Mouse (Mus musculus) forebrain, embryonic 14.5 days (tissue): ENCODE measurements around the gene Cacng3. TPM values are rescaled to one million over a fixed set of nuclear protein-coding genes. Genes with fewer than 3 reads are reported as not detected.

Experiments used
- ATAC-seq: fragments of 200-750 bp; cut with Nextera tagmentation; 2 replicates; pipeline ENCODE4 v1.8.0; 2017; ENCODE audit warnings: mild to moderate bottlenecking, moderate library complexity
- DNase-seq: peaks from one replicate; pipeline ENCODE4 v3.0.0-alpha.2; 2015; ENCODE audit warnings: low spot score
- H3K27ac ChIP-seq: fragments of 300-500 bp; sonication (generic); 2 replicates; pipeline ENCODE4 v1.5.1; 2014; ENCODE audit warnings: low read depth, mild to moderate bottlenecking, control low read depth, low read length, moderate library complexity
- H3K27me3 ChIP-seq: fragments of 300-500 bp; sonication (generic); replicated peaks from 2 replicates; pipeline ENCODE4 v1.6.1; 2014; ENCODE audit warnings: low read length, control low read depth, mixed read lengths; ENCODE audit not compliant: control insufficient read depth, insufficient read depth
- H3K36me3 ChIP-seq: fragments of 300-500 bp; sonication (generic); 2 replicates; pipeline ENCODE4 v1.6.1; 2014; ENCODE audit warnings: low read length, control low read depth; ENCODE audit not compliant: control insufficient read depth, insufficient read depth
- H3K4me1 ChIP-seq: fragments of 300-500 bp; sonication (generic); 2 replicates; pipeline ENCODE4 v1.6.1; 2014; ENCODE audit warnings: antibody characterized with exemption, low read length, control low read depth; ENCODE audit not compliant: control insufficient read depth, insufficient read depth
- H3K4me2 ChIP-seq: fragments of 300-500 bp; sonication (generic); 2 replicates; pipeline ENCODE4 v1.6.1; 2014; ENCODE audit warnings: mild to moderate bottlenecking, control low read depth, low read length
- H3K4me3 ChIP-seq: fragments of 300-500 bp; sonication (generic); 2 replicates; pipeline ENCODE4 v1.5.1; 2014; ENCODE audit warnings: low read depth, low read length, control low read depth
- H3K9ac ChIP-seq: fragments of 300-500 bp; sonication (generic); 2 replicates; pipeline ENCODE4 v1.6.1; 2014; ENCODE audit warnings: mild to moderate bottlenecking, low read length, control low read depth, moderate library complexity
- H3K9me3 ChIP-seq: fragments of 300-500 bp; sonication (generic); replicated peaks from 2 replicates; pipeline ENCODE4 v1.6.1; 2016; ENCODE audit warnings: low read length, control low read depth, mixed read lengths; ENCODE audit not compliant: control insufficient read depth
- WGBS: fragments of 180-500 bp; shearing (Covaris S2); extraction: QIAGEN DNeasy Blood & Tissue Kit; methylation state at CpG from one replicate; pipeline ENCODE4 v1.1.7; 2014; 5-methylcytosine and 5-hydroxymethylcytosine counted together
- polyA plus RNA-seq: library from polyadenylated mRNA; unstranded; fragments of >200 nt; fragmentation: Nextera tagmentation; extraction: Ambion mirVana; gene quantifications from 2 replicates; pipeline ENCODE4 v1.2.1, GENCODE M21; 2014

Cacng3 gene
- polyA plus RNA-seq, 1 experiment from 2014 or later: 5.1 TPM

DNA sequence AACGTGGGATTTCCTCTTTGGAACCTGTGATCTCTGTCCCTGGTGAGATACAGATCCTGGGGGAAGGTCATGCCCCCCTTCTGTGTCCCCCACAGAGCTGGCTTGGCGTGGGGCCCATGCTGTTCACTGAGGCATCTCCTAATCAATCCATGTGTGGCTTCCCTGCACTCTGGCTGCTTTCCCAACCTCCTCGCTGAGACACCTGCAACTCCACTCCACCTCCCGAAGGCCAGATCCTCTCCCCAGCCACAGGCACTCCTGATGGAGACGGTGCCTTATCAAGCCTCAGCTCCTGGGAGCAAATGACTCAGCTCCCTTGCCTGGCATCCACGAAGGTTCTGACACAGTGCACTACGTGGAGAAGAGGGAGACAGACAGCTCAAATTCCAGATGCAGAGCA, 58.6 kb downstream of the Cacng3 start:
- no peak overlapping the region for H3K4me3 ChIP-seq
- 31% methylated on average over 7 of the region's 7 CpGs for WGBS
- H3K9ac ChIP-seq: no peak overlapping the region
- no peaks in the 10 kb centered on the region for H3K36me3 ChIP-seq
- no peak overlapping the region for H3K27ac ChIP-seq
- H3K4me2 ChIP-seq: no peak overlapping the region
- H3K9me3 ChIP-seq: no peaks in the 10 kb centered on the region
- ATAC-seq (no peak), DNase-seq (peak; percentile 42)
- H3K27me3 ChIP-seq: no peaks in the 10 kb centered on the region
- 0 out of 2 replicates have a peak, but pooled peaks cover 6% of the 10 kb centered on the region for H3K4me1 ChIP-seq

DNA sequence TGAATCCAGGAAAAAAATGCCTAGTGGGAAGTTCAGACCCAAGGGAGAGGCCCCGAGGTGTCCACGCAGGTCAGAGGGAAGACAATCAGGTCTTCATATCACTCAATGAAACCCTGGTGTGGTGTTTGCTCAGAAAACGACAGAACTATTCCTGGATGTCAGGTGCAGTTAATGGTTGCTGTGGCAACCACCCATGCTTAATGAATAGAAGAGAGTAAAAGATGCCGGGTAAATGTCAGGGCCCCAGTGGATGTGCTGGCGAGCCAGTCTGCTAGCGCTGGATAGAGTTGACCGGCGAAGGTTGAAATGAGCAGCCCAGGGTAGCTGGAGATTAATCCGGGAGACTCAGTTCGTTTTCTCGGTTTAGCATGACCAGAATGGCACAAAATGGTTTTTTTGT, 65.0 kb downstream of the Cacng3 start:
- ATAC-seq (no peak), DNase-seq (peak; percentile 54)
- Histone ChIP-seq H3K36me3 (no peaks in the 10 kb centered on the region), H3K4me2 (no peak overlapping the region), H3K4me1 (peaks cover 3% of the 10 kb centered on the region; the same call in 1 of the 2 replicates), H3K9me3 (no peaks in the 10 kb centered on the region), H3K27ac (no peak overlapping the region), H3K4me3 (no peak overlapping the region), H3K9ac (no peak overlapping the region), H3K27me3 (no peaks in the 10 kb centered on the region)
- WGBS: 32% methylated on average over 11 of the region's 11 CpGs

DNA sequence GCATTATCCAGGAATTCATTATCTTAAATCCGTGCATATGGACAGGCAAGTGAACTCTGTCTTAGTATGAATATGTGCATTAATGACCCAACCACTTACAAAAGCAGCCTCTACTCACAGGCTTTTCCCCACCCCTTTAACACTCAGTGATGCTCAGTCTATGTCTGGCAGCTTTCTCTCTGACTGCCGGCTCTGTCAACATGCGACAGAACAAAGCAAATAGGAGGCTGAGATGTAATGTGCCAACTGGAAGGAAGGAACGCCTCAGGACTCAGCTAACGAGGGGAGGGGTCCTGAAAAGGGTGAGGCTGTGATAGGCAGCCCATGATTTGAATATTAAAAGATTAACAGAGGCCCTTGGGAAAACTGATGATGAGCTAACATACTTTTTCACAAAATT, 68.2 kb downstream of the Cacng3 start:
- no peak overlapping the region; the same call in 1 of the 2 replicates for H3K27ac ChIP-seq

DNA sequence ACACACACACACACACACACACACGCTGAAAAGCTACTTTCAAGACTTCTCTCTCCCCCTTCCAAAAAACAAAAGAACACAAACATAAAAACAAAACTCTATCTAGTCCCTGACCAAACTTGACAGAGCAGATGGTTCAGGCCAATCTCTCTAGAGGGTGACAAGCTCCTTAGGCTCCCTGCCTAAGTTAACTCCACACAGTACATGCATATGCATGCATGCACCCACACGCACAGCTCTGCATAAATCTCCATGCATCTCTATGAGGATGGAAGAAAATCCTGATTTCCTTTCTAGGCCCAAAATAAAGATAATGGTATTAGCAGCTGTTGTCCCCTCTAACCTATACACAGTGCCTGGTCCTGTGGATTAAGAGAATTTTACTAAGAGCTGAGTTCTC, 70.4 kb downstream of the Cacng3 start:
- no peak overlapping the region for H3K9ac ChIP-seq
- H3K4me2 ChIP-seq: no peak overlapping the region
- no peak overlapping the region for H3K27ac ChIP-seq
- 76% methylated on average over 2 of the region's 2 CpGs for WGBS
- ATAC-seq: no peak
- no peaks in the 10 kb centered on the region for H3K9me3 ChIP-seq
- no peaks in the 10 kb centered on the region for H3K36me3 ChIP-seq
- peaks cover 3% of the 10 kb centered on the region; the same call in 1 of the 2 replicates for H3K4me1 ChIP-seq
- no peak overlapping the region for H3K4me3 ChIP-seq
- H3K27me3 ChIP-seq: no peaks in the 10 kb centered on the region
- no peak for DNase-seq

More for the DNA sequence above, 68.2 kb downstream of the Cacng3 start:
- peaks cover 3% of the 10 kb centered on the region; the same call in 1 of the 2 replicates for H3K4me1 ChIP-seq
- DNase-seq (peak; percentile 85), ATAC-seq (peak; percentile 88)
- H3K4me3 ChIP-seq: no peak overlapping the region
- no peaks in the 10 kb centered on the region for H3K27me3 ChIP-seq
- H3K36me3 ChIP-seq: no peaks in the 10 kb centered on the region
- 13% methylated on average over 5 of the region's 5 CpGs for WGBS
- no peaks in the 10 kb centered on the region for H3K9me3 ChIP-seq
- H3K4me2 ChIP-seq: no peak overlapping the region
- no peak overlapping the region for H3K9ac ChIP-seq

DNA sequence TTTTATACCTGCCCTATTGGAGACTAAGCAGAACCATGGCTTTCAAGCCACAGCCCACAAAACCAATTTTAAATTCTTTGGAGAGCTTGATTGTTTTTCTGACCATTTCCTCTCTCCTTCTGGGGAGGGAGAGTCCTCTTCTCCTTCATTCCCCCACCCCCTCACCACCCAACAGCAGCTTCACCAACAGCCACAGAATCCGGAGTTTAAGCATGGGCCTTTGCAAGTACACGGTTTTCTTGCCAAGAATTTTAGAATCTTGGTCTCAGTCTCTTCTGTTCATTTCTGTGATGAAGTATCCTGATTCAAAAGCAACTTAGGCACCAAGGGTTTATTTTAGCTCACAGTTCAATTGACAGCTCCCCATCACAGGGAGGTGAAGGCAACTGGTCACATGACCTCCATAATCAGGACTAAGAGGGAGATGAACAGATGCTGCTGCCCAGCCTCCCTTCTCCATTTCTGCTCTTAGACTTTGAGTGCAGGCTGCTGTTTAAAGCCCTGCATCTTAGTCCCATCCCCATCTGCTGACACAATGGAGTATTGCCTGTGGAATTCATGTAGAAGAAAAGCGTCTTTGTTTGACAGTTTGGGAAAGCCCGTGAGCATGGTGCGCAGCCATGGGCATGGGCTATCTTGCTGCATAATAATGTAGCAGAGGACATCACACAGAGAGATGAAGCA, 85.8 kb downstream of the Cacng3 start:
- Histone ChIP-seq H3K36me3 (no peaks in the 10 kb centered on the region), H3K27ac (no peak overlapping the region), H3K9ac (no peak overlapping the region), H3K4me2 (no peak overlapping the region), H3K9me3 (no peaks in the 10 kb centered on the region), H3K27me3 (no peaks in the 10 kb centered on the region), H3K4me1 (no peaks in the 10 kb centered on the region), H3K4me3 (no peak overlapping the region)
- no peak for ATAC-seq
- no peak for DNase-seq
- WGBS: 76% methylated on average over 5 of the region's 5 CpGs

DNA sequence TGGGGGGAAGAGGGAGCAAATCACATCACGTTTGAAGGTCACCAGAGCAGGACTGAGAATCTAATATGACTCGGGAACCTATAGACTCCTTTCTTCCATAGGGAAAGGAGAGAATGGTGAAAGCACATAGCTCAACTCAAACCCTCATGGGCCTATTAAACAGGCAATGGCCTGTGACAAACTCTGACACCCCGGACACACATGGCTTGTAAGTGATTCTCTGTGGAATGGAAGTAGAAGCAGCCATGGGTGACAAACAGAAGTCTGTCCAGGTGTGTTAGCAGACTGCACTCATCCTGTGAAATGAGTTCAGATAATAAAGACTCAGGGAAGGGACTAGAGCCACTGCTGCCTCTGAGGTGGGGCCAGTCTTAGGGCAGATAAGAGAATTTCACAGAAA, 88.4 kb downstream of the Cacng3 start:
- ATAC-seq (no peak), DNase-seq (no peak)
- Histone ChIP-seq H3K4me1 (no peaks in the 10 kb centered on the region), H3K27me3 (no peaks in the 10 kb centered on the region), H3K4me3 (no peak overlapping the region), H3K27ac (no peak overlapping the region), H3K9me3 (no peaks in the 10 kb centered on the region), H3K4me2 (no peak overlapping the region), H3K36me3 (no peaks in the 10 kb centered on the region), H3K9ac (no peak overlapping the region)
- 83% methylated on average over 3 of the region's 3 CpGs for WGBS

DNA sequence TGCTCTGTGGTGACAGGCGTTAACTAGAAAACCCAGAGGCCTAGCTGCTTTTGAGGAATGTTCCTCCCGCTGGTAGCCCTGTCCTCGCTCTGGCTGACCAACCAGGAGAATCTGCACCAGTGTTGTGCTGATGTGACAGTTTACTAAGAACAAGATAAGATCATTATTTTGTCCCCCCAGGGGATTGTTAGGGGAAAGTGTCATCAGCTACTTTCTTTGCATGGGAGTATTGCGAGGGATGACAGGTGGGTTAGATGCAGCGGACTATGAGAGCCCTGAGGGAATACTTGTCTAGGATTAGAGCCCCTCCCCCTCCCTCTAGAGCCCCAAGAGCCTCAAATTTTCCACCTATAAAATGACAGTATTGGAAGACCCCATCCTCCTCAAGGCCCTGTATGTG, 94.2 kb downstream of the Cacng3 start:
- Histone ChIP-seq H3K36me3 (no peaks in the 10 kb centered on the region), H3K27ac (no peak overlapping the region), H3K4me1 (no peaks in the 10 kb centered on the region), H3K4me2 (no peak overlapping the region), H3K27me3 (no peaks in the 10 kb centered on the region), H3K4me3 (no peak overlapping the region), H3K9me3 (no peaks in the 10 kb centered on the region), H3K9ac (no peak overlapping the region)
- DNase-seq (no peak), ATAC-seq (no peak)
- 75% methylated on average over 5 of the region's 5 CpGs for WGBS

DNA sequence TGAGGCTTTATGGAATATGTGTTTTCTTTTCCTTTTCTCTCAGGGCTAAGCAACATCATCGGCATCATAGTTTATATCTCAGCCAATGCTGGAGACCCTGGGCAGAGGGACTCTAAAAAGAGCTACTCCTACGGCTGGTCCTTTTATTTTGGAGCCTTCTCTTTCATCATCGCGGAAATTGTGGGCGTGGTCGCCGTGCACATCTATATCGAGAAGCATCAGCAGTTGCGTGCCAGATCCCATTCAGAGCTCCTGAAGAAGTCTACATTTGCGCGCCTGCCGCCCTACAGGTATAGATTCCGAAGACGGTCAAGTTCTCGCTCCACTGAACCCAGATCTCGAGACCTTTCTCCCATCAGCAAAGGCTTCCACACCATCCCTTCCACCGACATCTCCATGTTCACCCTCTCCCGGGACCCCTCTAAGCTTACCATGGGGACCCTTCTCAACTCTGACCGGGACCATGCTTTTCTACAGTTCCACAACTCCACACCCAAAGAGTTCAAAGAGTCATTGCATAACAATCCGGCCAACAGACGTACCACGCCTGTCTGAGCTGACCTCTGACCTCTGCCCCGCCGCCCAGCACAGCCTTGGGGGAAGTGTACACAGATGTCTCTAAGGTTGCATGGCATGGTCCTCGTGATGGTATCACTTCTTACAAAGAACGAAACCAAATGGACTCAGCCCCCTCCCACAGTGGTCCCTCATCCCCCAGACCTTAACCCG, 98.2 kb downstream of the Cacng3 start:
- WGBS: 94% methylated on average over 27 of the region's 27 CpGs
- no peak overlapping the region for H3K4me2 ChIP-seq
- H3K9me3 ChIP-seq: no peaks in the 10 kb centered on the region
- DNase-seq (no peak), ATAC-seq (no peak)
- no peaks in the 10 kb centered on the region for H3K27me3 ChIP-seq
- no peak overlapping the region for H3K4me3 ChIP-seq
- H3K4me1 ChIP-seq: no peaks in the 10 kb centered on the region
- H3K27ac ChIP-seq: no peak overlapping the region
- no peak overlapping the region for H3K9ac ChIP-seq
- H3K36me3 ChIP-seq: no peaks in the 10 kb centered on the region

DNA sequence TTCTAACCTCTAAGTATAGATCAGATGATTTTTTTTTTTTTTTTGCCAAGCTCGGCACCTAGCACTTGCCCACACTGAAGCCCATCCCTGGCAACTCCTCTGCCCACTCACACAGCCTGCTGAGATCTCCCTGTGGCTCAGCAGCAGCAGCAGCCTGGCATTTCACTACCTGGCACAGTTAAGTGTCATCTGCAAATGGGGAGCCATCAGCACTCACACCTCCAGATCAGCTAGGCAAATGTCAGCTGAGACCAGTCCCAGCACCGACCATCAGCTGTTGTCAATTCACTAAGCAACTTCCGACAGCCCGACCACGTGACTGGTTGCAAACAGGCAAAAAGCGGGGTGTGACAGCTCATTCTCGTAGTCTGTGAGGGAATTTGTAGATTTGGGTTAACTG, 109.3 kb downstream of the Cacng3 start:
- Histone ChIP-seq H3K27ac (no peak overlapping the region), H3K36me3 (no peaks in the 10 kb centered on the region), H3K27me3 (no peaks in the 10 kb centered on the region), H3K9ac (no peak overlapping the region), H3K4me2 (no peak overlapping the region), H3K9me3 (no peaks in the 10 kb centered on the region), H3K4me3 (no peak overlapping the region), H3K4me1 (no peaks in the 10 kb centered on the region)
- DNase-seq (no peak), ATAC-seq (no peak)
- WGBS: 83% methylated on average over 7 of the region's 7 CpGs
